Mouse (Mus musculus) heart, embryonic 11.5 days (tissue): Measurements from ENCODE around the gene Slc25a12. TPM values are rescaled to one million over a fixed set of nuclear protein-coding genes. Genes with fewer than 3 reads are reported as not detected.

ENCODE experiments used
- ATAC-seq: fragments of 200-750 bp; cut with Nextera tagmentation; replicated peaks from 2 replicates; pipeline ENCODE4 v1.8.0; 2017; ENCODE audit warnings: moderate library complexity; ENCODE audit not compliant: insufficient number of reproducible peaks, low FRiP score, low TSS enrichment
- H3K27ac ChIP-seq: fragments of 300-500 bp; sonication (generic); 2 replicates; pipeline ENCODE4 v1.5.1; 2014; ENCODE audit warnings: mild to moderate bottlenecking, low read depth, low read length
- H3K27me3 ChIP-seq: fragments of 300-500 bp; sonication (generic); 2 replicates; pipeline ENCODE4 v1.6.1; 2014; ENCODE audit warnings: mild to moderate bottlenecking, low read length, mixed read lengths; ENCODE audit not compliant: control insufficient read depth, insufficient read depth
- H3K36me3 ChIP-seq: fragments of 300-500 bp; sonication (generic); 2 replicates; pipeline ENCODE4 v1.6.1; 2014; ENCODE audit warnings: mild to moderate bottlenecking, low read length, moderate library complexity, mixed read lengths; ENCODE audit not compliant: control insufficient read depth, insufficient read depth
- H3K4me1 ChIP-seq: fragments of 300-500 bp; sonication (generic); 2 replicates; pipeline ENCODE4 v1.6.1; 2014; ENCODE audit warnings: low read length; ENCODE audit not compliant: control insufficient read depth, insufficient read depth
- H3K4me2 ChIP-seq: fragments of 300-500 bp; sonication (generic); 2 replicates; pipeline ENCODE4 v1.6.1; 2014; ENCODE audit warnings: mild to moderate bottlenecking, moderate library complexity
- H3K4me3 ChIP-seq: fragments of 300-500 bp; sonication (generic); 2 replicates; pipeline ENCODE4 v1.5.1; 2014; ENCODE audit warnings: low read depth, low read length
- H3K9ac ChIP-seq: fragments of 300-500 bp; sonication (generic); 2 replicates; pipeline ENCODE4 v1.6.1; 2014; ENCODE audit warnings: mild to moderate bottlenecking, low read depth, low read length, moderate library complexity
- H3K9me3 ChIP-seq: fragments of 300-500 bp; sonication (generic); replicated peaks from 2 replicates; pipeline ENCODE4 v1.6.1; 2016; ENCODE audit warnings: low read length; ENCODE audit not compliant: control insufficient read depth
- WGBS: fragments of 180-500 bp; shearing (Covaris S2); extraction: QIAGEN DNeasy Blood & Tissue Kit; methylation state at CpG from one replicate; pipeline ENCODE4 v1.1.7; 2014; ENCODE audit not compliant: insufficient replicate concordance; 5-methylcytosine and 5-hydroxymethylcytosine counted together
- polyA plus RNA-seq: library from polyadenylated mRNA; unstranded; fragments of >200 nt; fragmentation: Nextera tagmentation; extraction: Ambion mirVana; gene quantifications from 2 replicates; pipeline ENCODE4 v1.2.1, GENCODE M21; 2014

The Slc25a12 gene
- polyA plus RNA-seq, 1 experiment from 2014 or later = 86.9 TPM

DNA sequence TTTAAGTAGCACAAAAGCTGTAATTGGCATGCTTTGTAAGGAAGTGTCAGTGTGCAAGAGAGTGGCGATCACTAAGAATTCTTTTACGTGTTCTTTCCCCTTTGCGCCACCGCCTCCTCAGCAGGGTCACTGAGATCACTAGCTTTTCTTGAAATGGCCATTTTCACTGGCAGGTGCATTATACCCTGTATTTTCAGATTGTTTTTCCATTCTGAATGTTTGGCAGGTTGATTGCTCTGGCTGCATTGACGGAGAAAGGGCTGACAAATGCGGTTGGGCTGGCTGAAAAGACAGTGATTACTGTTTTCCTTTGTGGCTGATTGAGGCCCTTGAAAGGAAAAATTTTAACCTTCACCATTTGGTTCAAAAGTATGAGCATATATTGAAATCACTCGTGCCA is 122.7 kb downstream of the Slc25a12 start:
- H3K4me2 ChIP-seq = no peak overlapping the region
- no peaks in the 10 kb centered on the region for H3K27me3 ChIP-seq
- H3K9me3 ChIP-seq = no peaks in the 10 kb centered on the region
- ATAC-seq = no peak
- no peak overlapping the region for H3K27ac ChIP-seq
- WGBS = 89% methylated on average over 7 of the region's 7 CpGs
- H3K4me3 ChIP-seq = no peak overlapping the region
- no peaks in the 10 kb centered on the region for H3K4me1 ChIP-seq
- no peaks in the 10 kb centered on the region for H3K36me3 ChIP-seq
- no peak overlapping the region for H3K9ac ChIP-seq

DNA sequence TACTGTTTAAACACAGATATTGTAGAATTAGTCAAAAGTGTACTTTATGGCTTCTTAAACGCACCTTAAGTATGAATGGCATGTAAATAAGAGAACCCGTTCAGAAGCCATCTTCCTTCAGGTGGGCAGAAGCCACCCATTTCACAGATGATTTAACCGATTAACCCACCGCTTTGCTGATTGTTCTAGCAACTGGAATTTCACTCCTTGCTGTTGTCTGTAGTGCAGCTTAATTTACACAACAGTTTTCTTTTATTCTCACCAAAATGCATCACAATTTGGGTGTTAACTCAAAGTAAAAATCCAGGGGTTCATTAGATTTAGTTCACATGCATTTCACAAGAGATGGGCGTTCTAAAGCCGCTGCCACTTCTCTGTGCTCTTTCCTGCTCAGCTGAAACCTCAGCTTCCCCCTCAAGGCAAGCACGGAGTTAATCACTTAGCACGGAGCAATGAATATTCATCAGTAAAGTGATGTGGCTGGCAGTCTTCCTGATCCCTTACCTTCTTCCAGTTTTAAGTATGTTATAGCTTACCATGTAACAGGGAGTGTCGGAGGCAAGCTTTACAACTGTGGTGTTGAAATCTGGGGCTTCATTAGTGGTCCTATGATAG is 124.4 kb downstream of the Slc25a12 start:
- H3K4me2 ChIP-seq = no peak overlapping the region
- no peak overlapping the region for H3K27ac ChIP-seq
- no peaks in the 10 kb centered on the region for H3K4me1 ChIP-seq
- ATAC-seq = no peak
- 82% methylated on average over 9 of the region's 9 CpGs for WGBS
- no peaks in the 10 kb centered on the region for H3K9me3 ChIP-seq
- H3K9ac ChIP-seq = no peak overlapping the region
- no peaks in the 10 kb centered on the region for H3K27me3 ChIP-seq
- H3K36me3 ChIP-seq = no peaks in the 10 kb centered on the region
- no peak overlapping the region for H3K4me3 ChIP-seq

DNA sequence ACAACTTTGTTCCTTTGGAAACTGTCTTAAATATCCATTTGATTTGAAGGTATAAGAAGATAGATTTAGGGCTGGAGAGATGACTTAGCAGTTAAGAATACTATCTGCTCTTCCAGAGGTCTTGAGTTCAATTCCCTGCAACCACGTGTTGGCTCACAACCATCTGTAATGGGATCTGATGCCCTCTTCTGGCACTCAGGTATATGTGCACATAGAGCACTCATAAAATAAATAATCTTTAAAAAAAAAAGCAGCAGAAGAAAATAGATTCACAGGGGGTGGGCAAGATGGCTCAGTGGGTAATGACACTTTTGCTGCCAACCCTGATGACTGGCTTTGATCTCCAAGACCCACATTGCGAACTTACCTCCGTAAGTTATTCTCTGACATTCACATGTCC is 125.4 kb downstream of the Slc25a12 start:
- no peak for ATAC-seq
- H3K4me1 ChIP-seq = no peaks in the 10 kb centered on the region
- H3K9me3 ChIP-seq = no peaks in the 10 kb centered on the region
- no peak overlapping the region for H3K4me3 ChIP-seq
- H3K27ac ChIP-seq = no peak overlapping the region
- no peaks in the 10 kb centered on the region for H3K27me3 ChIP-seq
- H3K9ac ChIP-seq = no peak overlapping the region
- 88% methylated on average over 3 of the region's 3 CpGs for WGBS
- H3K36me3 ChIP-seq = no peaks in the 10 kb centered on the region
- H3K4me2 ChIP-seq = no peak overlapping the region

DNA sequence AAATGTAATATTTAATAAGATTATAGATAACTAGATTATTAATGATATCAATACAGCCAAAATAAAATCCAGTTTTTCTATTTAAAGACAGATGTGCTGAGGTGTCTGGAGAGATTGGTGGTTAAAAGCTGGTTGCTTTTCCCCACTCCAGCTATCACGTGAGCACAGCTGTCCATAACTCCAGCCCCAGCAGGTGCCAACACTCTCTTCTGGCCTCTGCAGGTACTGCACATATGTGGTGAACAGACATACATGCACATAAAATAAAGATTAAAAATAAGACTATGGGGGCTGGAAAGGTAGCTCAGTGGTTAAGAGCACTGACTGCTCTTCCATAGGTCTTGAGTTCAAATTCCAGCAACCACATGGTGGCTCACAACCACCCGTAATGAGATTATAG is 126.0 kb downstream of the Slc25a12 start:
- ATAC-seq = no peak
- Histone ChIP-seq H3K9ac (no peak overlapping the region), H3K9me3 (no peaks in the 10 kb centered on the region), H3K4me2 (no peak overlapping the region), H3K4me1 (no peaks in the 10 kb centered on the region), H3K27me3 (no peaks in the 10 kb centered on the region), H3K36me3 (no peaks in the 10 kb centered on the region), H3K27ac (no peak overlapping the region), H3K4me3 (no peak overlapping the region)
- 92% methylated on average over 2 of the region's 2 CpGs for WGBS

DNA sequence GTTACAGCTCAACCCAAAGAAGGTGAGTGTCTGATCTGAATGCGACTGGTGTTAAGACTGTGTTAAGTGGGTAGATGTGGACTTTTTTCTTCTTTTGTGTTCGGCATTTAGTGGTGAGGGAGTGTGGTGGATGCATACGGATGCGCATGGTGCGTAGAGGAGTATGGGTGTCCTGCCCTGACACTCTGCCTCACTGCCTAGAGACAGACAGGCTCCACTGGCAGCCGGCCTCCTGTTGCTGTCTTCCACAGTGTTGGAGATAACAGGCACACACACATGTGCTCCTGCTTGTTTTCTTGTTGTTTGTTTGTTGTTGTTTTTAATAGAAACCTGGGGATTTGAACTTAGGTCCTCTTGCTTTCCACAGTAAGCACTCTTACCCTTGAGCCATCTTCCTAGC is 131.5 kb downstream of the Slc25a12 start:
- Histone ChIP-seq H3K4me2 (no peak overlapping the region), H3K4me1 (no peaks in the 10 kb centered on the region), H3K27ac (no peak overlapping the region), H3K36me3 (peaks cover 5% of the 10 kb centered on the region), H3K9me3 (no peaks in the 10 kb centered on the region), H3K9ac (no peak overlapping the region), H3K4me3 (no peak overlapping the region), H3K27me3 (no peaks in the 10 kb centered on the region)
- ATAC-seq = no peak
- WGBS = 90% methylated on average over 6 of the region's 6 CpGs

DNA sequence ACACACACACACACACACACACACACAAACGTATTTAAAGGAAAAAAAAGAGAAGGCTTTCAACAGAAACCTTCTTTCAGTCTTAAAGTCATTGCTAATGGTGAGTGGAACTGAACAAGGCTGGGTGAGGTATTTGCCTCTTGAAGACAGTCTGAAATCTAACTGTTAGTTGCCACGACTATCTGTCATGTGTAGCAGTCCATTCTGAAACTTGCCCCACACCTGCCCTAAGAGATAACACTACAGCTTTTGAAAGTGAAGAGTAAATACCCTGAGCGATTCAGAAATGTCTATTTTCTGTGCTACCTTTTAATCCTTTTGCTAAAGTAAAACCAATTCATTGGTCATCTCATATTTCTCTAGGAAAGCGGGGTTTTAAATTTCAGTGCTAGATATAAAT is 132.1 kb downstream of the Slc25a12 start:
- H3K4me1 ChIP-seq = no peaks in the 10 kb centered on the region
- no peaks in the 10 kb centered on the region for H3K27me3 ChIP-seq
- 84% methylated on average over 4 of the region's 4 CpGs for WGBS
- peaks cover 5% of the 10 kb centered on the region for H3K36me3 ChIP-seq
- H3K4me2 ChIP-seq = no peak overlapping the region
- ATAC-seq = no peak
- H3K9me3 ChIP-seq = no peaks in the 10 kb centered on the region
- H3K4me3 ChIP-seq = no peak overlapping the region
- no peak overlapping the region for H3K9ac ChIP-seq
- no peak overlapping the region for H3K27ac ChIP-seq

DNA sequence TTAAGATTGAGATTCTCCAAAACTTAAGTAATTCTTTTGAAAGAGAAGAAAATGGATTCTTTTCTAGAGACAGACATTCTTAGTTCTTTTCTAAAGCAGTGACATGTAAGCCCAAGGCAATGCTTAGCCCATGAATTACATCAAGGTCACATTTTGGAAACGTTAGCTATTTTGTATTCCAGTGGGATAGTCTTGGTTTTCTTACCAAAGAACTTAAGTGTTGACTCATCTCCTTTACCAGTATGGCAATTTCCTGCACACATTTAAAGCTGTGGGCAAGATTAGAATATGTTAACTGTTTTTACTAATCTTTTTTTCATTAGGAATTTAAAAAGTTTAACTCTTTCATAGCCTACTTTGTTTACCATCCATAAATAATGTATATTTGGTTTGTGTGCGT is 134.6 kb downstream of the Slc25a12 start:
- Histone ChIP-seq H3K4me2 (no peak overlapping the region), H3K36me3 (peaks cover 5% of the 10 kb centered on the region), H3K4me1 (no peaks in the 10 kb centered on the region), H3K9ac (no peak overlapping the region), H3K27me3 (no peaks in the 10 kb centered on the region), H3K9me3 (no peaks in the 10 kb centered on the region), H3K27ac (no peak overlapping the region), H3K4me3 (no peak overlapping the region)
- ATAC-seq = no peak
- 86% methylated on average over 2 of the region's 2 CpGs for WGBS

DNA sequence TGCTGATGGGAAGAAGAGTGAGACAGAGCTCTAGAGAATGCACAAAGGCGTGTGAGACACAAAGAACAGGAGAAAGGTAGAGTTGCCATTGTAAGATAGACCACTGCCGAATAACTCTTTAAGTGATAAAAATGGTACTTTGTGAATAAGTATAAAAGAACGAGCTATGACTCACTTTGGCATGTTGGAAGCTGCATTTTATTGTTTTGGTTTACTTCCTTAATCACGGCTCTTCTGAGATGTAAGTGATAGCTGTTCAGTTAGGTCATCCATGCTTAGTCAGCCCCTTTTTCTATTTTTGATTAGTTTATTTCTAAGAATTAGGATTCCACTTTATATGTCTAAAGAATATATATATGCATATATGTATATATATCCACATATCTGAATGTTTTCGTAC is 135.6 kb downstream of the Slc25a12 start:
- H3K36me3 ChIP-seq = peaks cover 5% of the 10 kb centered on the region
- 85% methylated on average over 5 of the region's 5 CpGs for WGBS
- ATAC-seq = no peak

DNA sequence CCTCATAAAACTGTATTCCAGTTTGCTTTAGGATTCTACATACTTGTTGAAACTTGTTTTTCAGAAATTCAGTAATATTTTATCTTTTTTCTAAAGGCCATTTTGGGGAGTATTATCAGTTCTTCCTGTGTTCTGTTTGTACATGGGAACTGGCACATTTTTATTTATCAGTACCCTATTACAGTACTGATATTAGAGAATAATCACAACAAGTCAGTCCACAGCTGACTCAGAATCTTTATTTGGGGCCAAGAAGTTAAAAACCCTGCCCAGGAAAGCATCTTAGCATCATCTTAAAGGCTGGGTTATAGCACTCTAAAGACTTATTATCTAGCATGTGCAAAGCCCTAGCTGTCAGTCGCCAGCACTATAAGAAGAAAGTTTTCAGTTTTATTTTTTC is 137.9 kb downstream of the Slc25a12 start:
- H3K27me3 ChIP-seq = no peaks in the 10 kb centered on the region
- H3K9ac ChIP-seq = no peak overlapping the region
- no peaks in the 10 kb centered on the region for H3K4me1 ChIP-seq
- H3K36me3 ChIP-seq = no peaks in the 10 kb centered on the region; the same call in none of the 2 replicates
- H3K4me2 ChIP-seq = no peak overlapping the region
- no peaks in the 10 kb centered on the region for H3K9me3 ChIP-seq
- H3K4me3 ChIP-seq = no peak overlapping the region
- ATAC-seq = no peak
- H3K27ac ChIP-seq = no peak overlapping the region
- WGBS = 95% methylated on average over 1 of the region's 1 CpGs

More for the DNA sequence above, 135.6 kb downstream of the Slc25a12 start:
- no peaks in the 10 kb centered on the region for H3K27me3 ChIP-seq
- H3K27ac ChIP-seq = no peak overlapping the region
- H3K9ac ChIP-seq = no peak overlapping the region
- no peak overlapping the region for H3K4me2 ChIP-seq
- no peak overlapping the region for H3K4me3 ChIP-seq
- H3K4me1 ChIP-seq = no peaks in the 10 kb centered on the region
- H3K9me3 ChIP-seq = no peaks in the 10 kb centered on the region
